Mouse (Mus musculus) cerebellum, postnatal 25 days (tissue): ENCODE results near the gene Bco1.

ENCODE experiments used
- DNase-seq, 2 experiments: peaks; one replicate each; pipeline ENCODE4 v3.0.0; 2021; ENCODE audit warnings: mixed read lengths in 2 of 2

Gene Bco1

GRCm38 (mm10) chr8:117094053-117094452 lies 1.6 kb upstream of the Bco1 start:
- no peak for DNase-seq

GRCm38 (mm10) chr8:117097051-117097563 lies 1.5 kb downstream of the Bco1 start:
- DNase-seq = peak in 1 of 2 experiments; percentile 5

- DNase-seq = peak; percentile 36 to 58
These were observed 2.0 kb downstream of the Bco1 start for GRCm38 (mm10) chr8:117097564-117098191.

- DNase-seq = peak; percentile 75 to 82
These were observed 11.9 kb downstream of the Bco1 start for GRCm38 (mm10) chr8:117107533-117107932.

GRCm38 (mm10) chr8:117109018-117109711 lies 13.5 kb downstream of the Bco1 start:
- peak in 1 of 2 experiments; percentile 13 for DNase-seq

GRCm38 (mm10) chr8:117109801-117110390 lies 14.2 kb downstream of the Bco1 start:
- DNase-seq = peak; percentile 41 to 70

GRCm38 (mm10) chr8:117111641-117112040 lies 16.0 kb downstream of the Bco1 start:
- no peak for DNase-seq

GRCm38 (mm10) chr8:117112261-117112660 lies 16.6 kb downstream of the Bco1 start:
- DNase-seq = no peak

GRCm38 (mm10) chr8:117115094-117115493 lies 19.4 kb downstream of the Bco1 start:
- DNase-seq = no peak

- DNase-seq = peak; percentile 55 to 71
These were observed 20.2 kb downstream of the Bco1 start for GRCm38 (mm10) chr8:117115676-117116446.

GRCm38 (mm10) chr8:117116534-117116933 lies 20.9 kb downstream of the Bco1 start:
- DNase-seq = no peak

GRCm38 (mm10) chr8:117118409-117118808 lies 22.8 kb downstream of the Bco1 start:
- DNase-seq = no peak

- no peak for DNase-seq
These were observed 25.6 kb downstream of the Bco1 start for GRCm38 (mm10) chr8:117121277-117121676.

GRCm38 (mm10) chr8:117123850-117124633 lies 28.4 kb downstream of the Bco1 start:
- no peak for DNase-seq

GRCm38 (mm10) chr8:117125854-117126253 lies 30.2 kb downstream of the Bco1 start:
- no peak for DNase-seq

- DNase-seq = no peak
These were observed 30.8 kb downstream of the Bco1 start for GRCm38 (mm10) chr8:117126411-117126810.

GRCm38 (mm10) chr8:117127063-117127462 lies 31.4 kb downstream of the Bco1 start:
- DNase-seq = no peak

- no peak for DNase-seq
These were observed 38.0 kb downstream of the Bco1 start for GRCm38 (mm10) chr8:117133702-117134101.

GRCm38 (mm10) chr8:117136351-117136750 lies 40.7 kb downstream of the Bco1 start:
- DNase-seq = no peak

- no peak for DNase-seq
These were observed 41.1 kb downstream of the Bco1 start for GRCm38 (mm10) chr8:117136763-117137162.

- DNase-seq = no peak
These were observed 41.7 kb downstream of the Bco1 start for GRCm38 (mm10) chr8:117137357-117137756.

GRCm38 (mm10) chr8:117148520-117148919 lies 52.9 kb downstream of the Bco1 start:
- no peak for DNase-seq
